Comparison of ENCODE assay signal across 12 mouse cellular contexts in genomic region chr5:35900401-35901225, GRCm38 (mm10). TPM values are rescaled to one million over a fixed set of nuclear protein-coding genes. Genes with fewer than 3 reads are reported as not detected.
DNase-seq lines count a peak whose midpoint lies in the region; ATAC-seq lines count a peak whose summit lies in the region.
"Had no signal": no experiment of that assay in that cellular context is flagged by ENCODE, and none has a peak within 500 bp of the region (broad histone marks: within the 10 kb centered on the region; RNA-seq: fewer than 3 reads in every experiment).

No protein-coding gene starts in this region.

- no peak overlapping the region for H3K4me3 ChIP-seq in heart, embryonic 14.5 days (ENCODE audit: control insufficient read depth in 1 of 2, insufficient read depth in 1 of 2, low read depth in 1 of 2, low read length in 2 of 2)
- no peak overlapping the region for H3K4me3 ChIP-seq in neural tube, embryonic 12.5 days
- H3K4me3 ChIP-seq in neural tube, embryonic 15.5 days (replicated peaks), result no peak overlapping the region
- H3K4me3 ChIP-seq: left cerebral cortex, adult 2 months had no signal

- H3K9me3 ChIP-seq in heart, embryonic 14.5 days (ENCODE audit: control insufficient read depth, low read length), result no peaks in the 10 kb centered on the region
- H3K9me3 ChIP-seq in neural tube, embryonic 12.5 days, result no peaks in the 10 kb centered on the region
- H3K9me3 ChIP-seq in neural tube, embryonic 15.5 days (replicated peaks), result no peaks in the 10 kb centered on the region

- H3K4me2 ChIP-seq in heart, embryonic 14.5 days (ENCODE audit: low read length), result peak overlapping the region; percentile 50
- H3K4me2 ChIP-seq in neural tube, embryonic 12.5 days (replicated peaks), result peak overlapping the region; percentile 30
- H3K4me2 ChIP-seq in neural tube, embryonic 15.5 days, result no peak overlapping the region

- H3K27me3 ChIP-seq in heart, embryonic 14.5 days (ENCODE audit: control insufficient read depth, insufficient read depth, low read length), result no peaks in the 10 kb centered on the region
- no peaks in the 10 kb centered on the region for H3K27me3 ChIP-seq in neural tube, embryonic 12.5 days (replicated peaks)
- no peaks in the 10 kb centered on the region for H3K27me3 ChIP-seq in neural tube, embryonic 15.5 days (replicated peaks)

- peak overlapping the region; percentile 48 for H3K9ac ChIP-seq in heart, embryonic 14.5 days (ENCODE audit: low read length)
- H3K9ac ChIP-seq in neural tube, embryonic 12.5 days, result no peak overlapping the region
- no peak overlapping the region for H3K9ac ChIP-seq in neural tube, embryonic 15.5 days (replicated peaks)

- peaks cover 58 to 80% of the 10 kb centered on the region in 2 experiments for H3K4me1 ChIP-seq in heart, embryonic 14.5 days (ENCODE audit: control insufficient read depth in 2 of 2, insufficient read depth in 2 of 2, low read length in 2 of 2)
- peaks cover 80% of the 10 kb centered on the region for H3K4me1 ChIP-seq in neural tube, embryonic 12.5 days
- peaks cover 78% of the 10 kb centered on the region for H3K4me1 ChIP-seq in neural tube, embryonic 15.5 days

- peak; percentile 23; the same call in 1 of the 2 replicates for ATAC-seq in heart, embryonic 14.5 days (ENCODE audit: insufficient number of reproducible peaks, insufficient read depth, low FRiP score, low read depth)
- no peak for ATAC-seq in neural tube, embryonic 12.5 days (ENCODE audit: low FRiP score, low read depth)
- ATAC-seq in neural tube, embryonic 15.5 days (ENCODE audit: low FRiP score), result no peak
- ATAC-seq in megakaryocyte, adult 5-6 weeks (ENCODE audit: poor library complexity, severe bottlenecking), result no peak
- ATAC-seq: CD4-positive, CD25-positive, alpha-beta regulatory T cell, adult 4 months; forebrain, embryonic 16.5 days had no signal

- 10% methylated on average over 10 of the region's 10 CpGs for WGBS in heart, embryonic 14.5 days
- 21% methylated on average over 10 of the region's 10 CpGs for WGBS in neural tube, embryonic 12.5 days
- 16% methylated on average over 10 of the region's 10 CpGs for WGBS in neural tube, embryonic 15.5 days

- no peaks in the 10 kb centered on the region for H3K36me3 ChIP-seq in heart, embryonic 14.5 days (ENCODE audit: control insufficient read depth, insufficient read depth, low read length)
- no peaks in the 10 kb centered on the region for H3K36me3 ChIP-seq in neural tube, embryonic 12.5 days
- H3K36me3 ChIP-seq in neural tube, embryonic 15.5 days, result no peaks in the 10 kb centered on the region

- no peak for DNase-seq in heart, adult 8-10 months (ENCODE audit: low spot score)
- DNase-seq in kidney, postnatal 25 days, result peak; percentile 42 to 70
- no peak for DNase-seq in frontal cortex, postnatal 36 days (ENCODE audit: low spot score in 2 of 2)
- no peak for DNase-seq in adrenal gland, adult 2 months
- DNase-seq: cerebellum, adult 8-10 months had no signal

- peak overlapping the region; percentile 59 to 84 for H3K27ac ChIP-seq in heart, embryonic 14.5 days (replicated peaks in 1 of 2; ENCODE audit: control insufficient read depth in 1 of 2, insufficient read depth in 1 of 2, low read depth in 2 of 2, low read length in 2 of 2)
- no peak overlapping the region for H3K27ac ChIP-seq in neural tube, embryonic 12.5 days
- no peak overlapping the region for H3K27ac ChIP-seq in neural tube, embryonic 15.5 days (replicated peaks)
- H3K27ac ChIP-seq: left cerebral cortex, adult 2 months had no signal

RNA-seq across cellular contexts. Expression of gene Afap1, which starts 7.5 kb away (rescaled TPM):
- 24.8 and 27.3 TPM in 2 replicates for polyA plus RNA-seq in heart, embryonic 14.5 days (2014; fragmentation: Nextera tagmentation; extraction: Ambion mirVana)
- total RNA-seq in heart, adult 8-10 months (2022), result 10 to 100 TPM; 16.3 to 21.5 (median 20.7) TPM
- 77.8 and 91.9 TPM in 2 replicates for polyA plus RNA-seq in neural tube, embryonic 12.5 days (2016; fragmentation: Nextera tagmentation; extraction: Ambion mirVana)
- 50.8 and 57.0 TPM in 2 replicates for polyA plus RNA-seq in neural tube, embryonic 15.5 days (2015; fragmentation: Nextera tagmentation; extraction: Ambion mirVana)
- total RNA-seq in adrenal gland, adult 2 months (2021), result 10 to 100 TPM; 21.0 to 21.9 TPM
- 13.7 TPM in 2 replicates for polyA plus RNA-seq in adrenal gland, adult 2 months (2012; rRNA removed)
- total RNA-seq in megakaryocyte, adult 5-6 weeks (2015), result 2.6 and 2.7 TPM in 2 replicates
- 2.0 and 3.1 TPM in 2 replicates for total RNA-seq in megakaryocyte, adult 5-6 weeks (2017)

Comparison
In these comparisons a context has a peak if more than half of its experiments do, and no peak if none do; other contexts are left out.
1. H3K27ac ChIP-seq: peak in heart, embryonic 14.5 days (2 of 2); none in neural tube, embryonic 12.5 days (single experiment) and neural tube, embryonic 15.5 days (single experiment).
2. DNase-seq: peak in kidney, postnatal 25 days (2 of 2); none in heart, adult 8-10 months (single experiment), frontal cortex, postnatal 36 days (0 of 2) and adrenal gland, adult 2 months (single experiment).